Mouse (Mus musculus): ENCODE measurements around the gene Farp2. TPM values are rescaled to one million over a fixed set of nuclear protein-coding genes. Genes with fewer than 3 reads are reported as not detected.

The Farp2 gene
- polyA plus RNA-seq (2015; fragmentation: Nextera tagmentation; extraction: Ambion mirVana), result 3.3 TPM in 2 replicates

DNA sequence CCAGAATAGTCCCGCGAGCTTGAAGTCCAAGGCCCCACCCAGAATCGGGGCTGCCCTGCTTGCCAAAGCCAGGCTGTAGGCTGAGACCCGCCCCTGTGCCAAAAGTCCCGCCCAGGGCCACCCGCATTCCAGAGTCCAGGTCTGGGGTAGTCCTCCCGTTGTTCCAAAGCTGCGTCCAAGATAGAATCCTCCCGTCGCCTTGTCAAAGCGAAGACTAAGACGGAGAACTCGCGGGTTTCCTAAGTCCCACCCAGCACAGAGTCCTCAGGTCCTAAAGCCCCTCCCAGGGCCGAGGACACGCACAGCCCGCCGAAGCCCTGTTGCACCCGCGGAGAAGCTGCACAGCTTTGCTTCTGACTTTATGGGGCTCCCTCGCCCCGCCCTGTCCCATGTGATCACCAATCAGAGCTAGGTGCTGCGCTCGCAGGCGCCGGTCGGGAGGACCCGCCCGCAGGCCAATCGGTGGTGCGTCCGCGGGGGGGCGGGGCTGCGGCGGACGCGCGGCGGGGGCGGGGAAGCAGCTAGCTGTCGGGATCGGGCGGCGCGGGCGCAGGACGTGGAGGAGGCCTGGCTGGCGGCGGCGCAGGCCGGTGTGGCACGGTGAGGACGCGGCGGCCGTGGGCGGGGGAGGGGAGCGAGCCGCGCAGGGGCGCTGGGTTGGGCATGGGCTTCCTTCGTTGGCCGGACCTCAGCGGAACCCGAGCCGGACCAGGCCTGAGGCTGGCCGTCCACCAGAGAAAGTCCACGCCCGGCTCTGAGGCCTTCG lies at the start of gene Farp2:
TSS of gene Farp2 (plus strand) at position 495 of the 766 bp plus-strand sequence.

DNA sequence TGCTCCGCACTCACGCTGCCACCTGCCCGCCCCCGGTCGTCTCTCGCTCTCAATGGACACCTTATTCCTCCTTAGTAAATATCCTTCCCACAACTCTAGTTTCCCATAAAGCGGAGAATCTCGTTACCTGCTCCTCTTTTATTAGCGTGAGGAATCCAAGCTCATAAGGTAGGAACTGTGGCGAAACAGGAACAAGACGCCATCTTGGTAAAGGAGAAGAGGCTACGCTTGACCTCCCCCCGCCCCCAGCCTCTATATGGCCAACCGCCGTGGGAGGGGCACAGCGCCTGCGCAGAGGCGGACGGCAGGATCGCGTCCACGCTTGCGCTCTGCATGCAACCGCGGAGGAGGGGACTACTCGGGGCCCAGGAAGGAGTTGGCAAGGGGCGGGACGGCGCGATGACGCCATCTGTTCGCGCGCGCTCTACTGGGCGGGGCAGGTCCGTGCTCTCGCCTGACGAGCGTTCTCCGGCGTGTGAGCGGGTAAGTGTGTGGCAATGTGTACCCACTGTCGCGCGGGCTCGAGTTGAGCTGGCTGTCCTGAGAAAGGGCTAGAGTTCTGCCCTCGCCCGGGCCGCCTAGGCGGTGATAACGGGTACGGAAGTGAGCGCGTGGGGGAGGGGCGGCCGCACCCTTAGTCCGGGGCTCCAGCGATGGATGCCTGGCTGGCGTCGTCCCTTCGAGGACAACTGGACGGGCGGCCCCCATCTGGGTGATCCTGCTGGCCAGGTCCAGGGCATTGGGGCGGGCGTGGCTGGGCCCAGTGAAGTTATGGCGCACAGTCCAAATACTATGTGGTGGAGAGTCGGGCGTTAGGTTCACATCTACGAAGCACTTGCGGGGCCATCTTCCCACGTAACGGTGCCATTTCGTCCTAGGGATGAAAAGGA lies 33.0 kb upstream of the Farp2 start, which contains the start of gene Hdlbp:
TSS of gene Hdlbp (minus strand) at position 230 of the 890 bp plus-strand sequence.

DNA sequence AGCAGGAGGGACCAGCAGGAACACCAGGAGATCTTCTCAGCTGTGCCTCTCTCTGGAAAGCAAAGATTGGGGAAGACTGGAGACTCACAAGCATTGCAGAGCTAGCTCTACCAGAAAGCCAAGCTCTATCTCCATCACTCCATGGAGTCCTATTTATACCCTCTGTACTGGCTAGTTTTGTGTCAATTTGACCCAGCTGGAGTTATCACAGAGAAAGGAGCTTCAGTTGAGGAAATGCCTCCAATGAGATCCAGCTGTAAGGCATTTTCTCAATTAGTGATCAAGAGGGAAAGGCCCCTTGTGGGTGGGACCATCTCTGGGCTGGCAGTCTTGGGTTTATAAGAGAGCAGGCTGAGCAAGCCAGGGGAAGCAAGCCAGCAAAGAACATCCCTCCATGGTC lies 146.7 kb downstream of the Farp2 start, which contains the start of gene Stk25:
TSS of gene Stk25 (minus strand) at position 101 of the 400 bp plus-strand sequence.

Other genes with a start within 250 kb of the Farp2 start
- gene Mterf4, start 206.2 kb upstream of the Farp2 start, polyA plus RNA-seq (2015; fragmentation: Nextera tagmentation; extraction: Ambion mirVana), result 24.1 and 24.9 TPM in 2 replicates
- 57.8 and 62.7 TPM in 2 replicates for gene Ppp1r7, start 169.2 kb upstream of the Farp2 start, polyA plus RNA-seq (2015; fragmentation: Nextera tagmentation; extraction: Ambion mirVana)
- gene Pask, start 168.6 kb upstream of the Farp2 start, polyA plus RNA-seq (2015; fragmentation: Nextera tagmentation; extraction: Ambion mirVana), result 1.8 and 4.1 TPM in 2 replicates
- gene Ano7, start 138.1 kb upstream of the Farp2 start, polyA plus RNA-seq (2015; fragmentation: Nextera tagmentation; extraction: Ambion mirVana), result 2.7 and 3.2 TPM in 2 replicates
- 90.0 and 105 TPM in 2 replicates for gene Hdlbp, start 33.3 kb upstream of the Farp2 start, polyA plus RNA-seq (2015; fragmentation: Nextera tagmentation; extraction: Ambion mirVana)
- gene Stk25, start 146.6 kb downstream of the Farp2 start, polyA plus RNA-seq (2015; fragmentation: Nextera tagmentation; extraction: Ambion mirVana), result 269 and 314 TPM in 2 replicates
- gene Bok, start 173.6 kb downstream of the Farp2 start, polyA plus RNA-seq (2015; fragmentation: Nextera tagmentation; extraction: Ambion mirVana), result 71.9 and 80.7 TPM in 2 replicates
- 56.5 and 69.7 TPM in 2 replicates for gene Atg4b, start 239.4 kb downstream of the Farp2 start, polyA plus RNA-seq (2015; fragmentation: Nextera tagmentation; extraction: Ambion mirVana)
- gene Thap4, start 242.8 kb downstream of the Farp2 start, polyA plus RNA-seq (2015; fragmentation: Nextera tagmentation; extraction: Ambion mirVana), result 48.7 and 48.9 TPM in 2 replicates